Mouse (Mus musculus): ENCODE data around the gene Cep68.
"Not testable (repeated sequence)": the region's sequence is repeated elsewhere in the genome, so short reads cannot be mapped to it uniquely, and the experiment has no call there.

Gene Cep68

DNA sequence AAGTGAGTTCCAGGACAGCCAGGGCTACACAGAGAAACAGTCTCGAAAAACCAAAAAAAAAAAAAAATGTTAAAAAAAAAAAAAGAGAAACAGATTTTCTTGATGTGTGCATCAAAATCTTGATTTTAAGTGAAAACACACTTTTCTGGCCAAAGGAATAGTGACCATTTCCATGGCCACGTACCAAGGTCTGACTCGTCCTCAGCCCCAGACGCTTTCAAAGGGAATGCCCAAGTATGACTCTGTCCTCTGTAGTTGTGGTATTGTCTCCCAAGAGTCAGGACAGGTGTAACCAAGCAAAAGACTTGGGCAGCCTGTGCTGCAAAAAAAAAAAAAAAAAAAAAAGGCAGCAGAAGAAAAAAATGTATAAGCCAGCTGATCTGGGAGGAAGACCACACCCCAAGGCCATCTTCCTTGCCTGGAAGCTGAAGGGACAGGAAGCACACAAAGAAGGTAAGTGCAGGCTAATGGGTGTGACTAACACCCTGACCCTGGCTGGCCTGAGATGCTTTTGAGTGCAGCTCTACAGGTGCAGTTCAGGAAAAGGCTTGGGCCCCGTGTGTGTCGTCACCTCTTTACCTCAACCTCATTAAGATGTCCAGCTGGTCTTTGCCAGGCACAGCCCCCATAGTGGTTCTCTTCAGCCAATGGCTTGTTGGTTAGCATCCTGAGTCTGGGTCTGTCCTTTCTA is 6.7 kb downstream of the Cep68 start:
- in situ Hi-C loops (cut with MboI, MseI) = loop anchor here (5.0 kb wide), 1 partner anchor 115 kb away; no protein-coding TSS in a partner anchor

DNA sequence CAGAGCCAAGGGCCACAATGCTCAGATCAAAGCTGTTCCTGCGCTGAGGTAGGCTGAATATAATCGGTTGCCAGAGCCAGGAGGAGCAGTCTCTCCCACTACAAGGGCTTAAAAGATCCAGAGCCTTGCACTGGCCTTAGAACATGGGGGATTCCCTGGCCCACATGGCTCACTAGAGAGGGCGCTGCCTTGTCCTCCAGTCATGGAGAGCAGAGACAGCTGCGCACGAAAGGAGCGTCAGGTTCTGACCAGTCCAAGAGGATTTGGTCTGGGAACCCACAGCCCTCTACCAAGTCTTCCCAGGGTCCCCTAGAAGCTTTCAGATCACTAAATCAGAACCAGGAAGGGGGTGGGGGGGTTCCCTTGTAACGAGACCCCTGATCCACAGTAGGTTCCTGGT is 7.9 kb downstream of the Cep68 start:
- in situ Hi-C loops (cut with MboI, MseI) = loop anchor here (5.0 kb wide), 1 partner anchor 114 kb away; no protein-coding TSS in a partner anchor

DNA sequence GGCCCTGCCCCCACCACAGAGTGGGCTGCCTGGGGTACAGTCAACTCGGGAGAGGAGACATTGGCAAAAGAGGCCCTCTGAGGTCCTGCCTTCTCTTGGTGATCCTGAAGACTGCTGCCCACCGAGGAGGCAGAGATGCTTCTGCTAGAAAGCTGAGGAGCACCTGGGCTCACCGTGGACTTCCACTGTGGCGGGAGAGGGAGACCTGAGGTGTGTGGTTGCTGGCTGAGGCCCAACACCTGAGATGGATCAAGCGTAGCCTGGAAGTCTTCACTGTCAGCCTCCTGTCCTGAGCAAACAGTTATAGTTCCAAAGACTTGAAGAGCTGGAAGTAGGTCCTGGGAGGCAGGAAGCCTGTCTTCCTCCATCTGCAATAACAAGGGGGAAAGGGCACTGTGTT is 8.9 kb downstream of the Cep68 start:
- in situ Hi-C loops (cut with MboI, MseI) = loop anchor here (5.0 kb wide), 1 partner anchor 113 kb away; no protein-coding TSS in a partner anchor

DNA sequence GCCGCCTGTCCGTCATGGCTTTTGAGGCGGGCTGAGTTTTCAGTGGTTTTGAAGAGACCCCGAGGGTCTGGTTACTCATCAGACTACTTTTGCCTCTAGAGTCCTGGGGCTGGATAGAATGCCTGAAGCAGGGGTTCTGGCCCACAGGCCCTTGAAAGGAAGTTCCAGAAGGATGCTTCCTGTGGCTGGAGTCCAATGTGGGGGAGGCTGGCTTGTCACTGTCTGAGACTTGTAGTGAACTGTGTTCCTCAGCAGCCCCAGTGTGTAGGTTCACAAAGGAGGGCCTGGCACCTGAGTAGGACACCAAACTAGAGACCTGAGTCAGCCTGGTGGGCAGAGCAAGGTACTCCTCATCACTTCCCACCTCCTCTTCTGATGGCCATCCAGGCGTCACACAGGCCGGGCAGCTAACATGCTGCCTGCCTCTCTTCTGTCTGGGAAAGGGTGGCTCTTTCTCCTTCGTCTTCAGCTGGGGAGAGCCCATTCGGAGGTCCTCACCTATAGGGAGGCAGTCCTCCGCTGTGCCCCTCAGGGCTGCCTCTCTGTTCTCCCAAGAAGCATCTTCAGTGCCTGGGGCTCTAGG is 9.9 kb downstream of the Cep68 start:
- in situ Hi-C loops (cut with MboI, MseI) = no loop called here

DNA sequence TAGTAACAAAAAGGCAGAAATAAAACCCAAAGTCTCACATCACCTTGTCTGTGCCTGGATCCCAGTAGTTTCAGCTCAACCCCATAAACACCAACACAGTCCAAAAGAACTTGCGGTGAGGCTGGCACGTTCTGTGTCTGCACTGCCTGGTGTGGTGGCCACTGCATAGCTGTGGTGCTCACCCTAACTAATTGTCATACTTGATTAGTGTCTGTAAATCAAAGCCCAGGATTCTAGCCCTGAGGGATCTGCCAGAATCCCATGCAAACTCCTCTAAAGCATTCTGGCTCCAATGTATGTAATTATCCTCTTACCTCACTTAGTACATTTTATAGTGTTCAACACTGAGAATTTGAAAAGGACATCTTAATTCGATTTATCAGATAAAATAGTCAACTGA is 11.3 kb downstream of the Cep68 start:
- in situ Hi-C loops (cut with MboI, MseI) = no loop called here

DNA sequence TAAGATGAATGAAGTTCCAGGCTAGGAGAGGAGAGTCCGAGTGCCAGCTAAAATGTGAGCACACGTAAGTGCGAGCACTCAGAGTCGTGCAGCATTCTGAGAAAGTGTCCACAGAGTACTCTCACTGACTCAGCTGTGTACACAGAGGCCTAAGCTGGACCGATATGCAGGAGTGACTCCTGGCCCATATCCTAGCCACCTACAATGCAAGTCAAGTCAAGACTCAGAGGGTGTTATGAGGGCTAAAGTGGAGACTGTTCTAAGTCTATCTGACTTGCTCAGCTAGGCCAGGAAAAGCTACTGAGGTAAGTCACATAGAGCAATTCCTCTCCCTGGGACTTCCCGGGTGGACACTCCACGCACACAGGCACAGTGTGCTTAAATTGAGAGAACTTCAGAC is 12.2 kb downstream of the Cep68 start:
- in situ Hi-C loops (cut with MboI, MseI) = no loop called here

DNA sequence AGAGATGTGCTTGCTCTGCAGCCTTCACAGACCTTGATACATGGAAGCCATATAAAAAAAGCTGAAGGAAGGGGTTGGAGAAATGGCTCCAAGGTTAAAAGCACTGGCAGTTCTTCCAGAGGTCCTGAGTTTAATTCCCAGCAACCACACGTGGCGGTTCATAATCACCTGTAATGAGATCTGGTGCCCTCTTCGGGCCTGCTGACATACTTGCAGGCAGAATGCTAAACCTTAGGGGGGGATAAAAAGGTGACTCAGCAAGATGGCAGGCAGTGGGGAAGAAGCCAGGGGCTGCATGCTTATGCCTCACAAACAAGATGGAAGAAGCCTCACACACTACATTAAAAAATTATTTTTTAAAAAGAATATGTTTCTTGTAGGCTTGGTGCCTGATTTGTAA is 15.0 kb downstream of the Cep68 start:
- in situ Hi-C loops (cut with MboI, MseI) = no loop called here

DNA sequence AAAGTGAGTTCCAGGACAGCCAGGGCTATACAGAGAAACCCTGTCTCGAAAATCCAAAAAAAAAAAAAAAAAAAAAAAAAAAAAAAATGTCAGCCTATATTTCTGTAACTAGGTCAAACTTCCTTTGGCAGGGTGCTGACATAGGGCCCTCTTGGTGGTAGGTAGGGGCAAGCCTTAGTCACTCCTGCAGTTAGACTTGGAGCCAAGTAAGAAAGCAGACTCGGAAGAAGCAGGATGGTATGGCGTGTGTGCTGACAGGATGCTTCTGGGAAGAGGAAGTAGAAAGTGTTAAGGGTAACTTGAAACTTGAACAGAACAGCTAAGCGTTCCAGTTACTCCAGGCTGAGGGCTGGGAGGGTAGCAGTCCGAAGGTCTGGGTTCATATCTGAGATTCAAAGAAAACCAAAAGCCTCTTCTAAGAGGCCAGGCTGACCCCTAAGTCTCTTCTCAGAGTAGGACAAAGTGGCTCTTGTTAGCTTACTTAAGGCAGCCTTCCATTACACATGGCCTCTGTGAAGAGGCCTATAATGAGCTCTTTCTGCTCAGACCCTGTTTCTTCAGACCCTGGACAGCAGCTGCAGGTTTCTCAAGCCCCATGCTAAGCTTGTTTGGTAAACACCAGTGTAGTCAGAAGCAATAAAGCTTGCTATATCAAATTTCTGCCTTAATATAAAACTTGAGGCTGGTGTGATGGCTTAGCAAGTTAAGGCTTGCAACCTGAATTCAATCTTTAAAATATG is 17.0 kb downstream of the Cep68 start:
- in situ Hi-C loops (cut with MboI, MseI) = no loop called here

DNA sequence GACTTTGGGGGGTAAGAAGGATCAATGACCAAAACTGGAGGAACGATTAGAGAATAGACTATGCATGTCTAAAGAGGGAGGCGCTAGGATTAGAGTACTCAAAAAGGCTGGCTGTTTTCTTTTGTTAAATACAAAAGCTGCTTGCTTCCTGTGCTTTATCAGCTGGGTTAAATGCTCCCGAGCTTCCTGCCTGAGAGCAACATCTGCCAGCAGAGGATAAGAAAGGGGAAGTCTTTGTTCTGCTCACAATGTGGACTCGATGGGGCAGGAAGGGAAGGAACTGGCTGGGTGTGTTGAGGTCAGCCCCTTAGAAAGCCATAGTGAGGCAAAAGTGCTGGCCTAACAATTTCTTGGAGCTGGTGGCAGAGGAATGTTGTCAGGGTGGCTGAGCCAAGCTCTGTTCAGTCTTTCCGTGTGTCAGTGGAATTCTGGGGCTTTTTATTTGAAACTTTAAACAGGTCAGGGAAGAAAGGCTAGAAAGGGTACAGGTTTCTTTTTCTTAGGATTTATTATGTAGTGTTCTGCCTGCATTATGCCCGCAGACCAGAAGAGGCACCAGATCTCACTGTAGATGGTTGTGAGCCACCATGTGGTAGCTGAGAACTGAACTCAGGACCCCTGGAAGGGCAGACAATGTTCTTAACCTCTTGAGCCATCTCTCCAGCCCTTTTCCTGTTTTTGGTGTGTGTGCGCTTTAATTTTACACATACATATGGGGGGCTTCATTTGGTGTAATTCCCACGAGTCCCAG is 17.9 kb downstream of the Cep68 start:
- in situ Hi-C loops (cut with MboI, MseI) = no loop called here

DNA sequence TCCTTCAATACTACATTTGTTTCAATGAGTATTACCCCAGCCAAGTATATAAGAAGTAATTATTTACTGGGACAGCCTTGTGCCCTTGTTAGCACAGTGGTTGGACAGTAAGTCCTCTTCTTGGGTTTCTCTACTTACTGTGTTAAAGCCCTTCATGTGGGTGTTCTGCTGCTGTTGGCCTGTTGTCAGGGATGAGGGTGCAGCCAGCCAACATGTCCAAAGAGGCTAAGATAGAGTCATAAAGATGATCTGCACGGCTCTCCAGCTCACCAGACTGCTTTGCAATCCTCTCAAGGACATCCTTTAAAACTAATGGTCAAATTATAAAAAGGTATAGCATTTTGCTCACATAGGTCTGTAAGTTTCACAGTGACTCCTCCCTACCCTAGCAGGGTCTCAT is 18.9 kb downstream of the Cep68 start:
- in situ Hi-C loops (cut with MboI, MseI) = no loop called here

DNA sequence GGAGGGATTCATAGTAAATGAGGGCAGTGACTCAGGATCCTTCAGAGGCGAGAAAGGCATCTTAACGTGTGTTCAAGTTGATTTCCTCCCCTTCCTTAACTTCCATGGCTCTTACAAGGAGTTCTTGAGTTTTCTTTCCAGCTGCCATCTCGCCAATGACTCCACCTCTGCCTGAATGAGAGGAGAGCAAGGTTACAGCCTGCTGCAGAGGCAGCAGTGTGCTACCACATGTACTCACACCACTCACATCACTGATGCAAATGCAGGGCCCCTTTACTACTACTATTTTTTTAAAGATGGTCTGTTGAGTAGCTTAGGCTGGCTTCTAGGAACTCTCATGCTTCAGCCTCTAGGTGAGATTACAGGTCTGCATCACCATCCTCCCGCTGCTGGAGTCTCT is 19.9 kb downstream of the Cep68 start:
- in situ Hi-C loops (cut with MboI, MseI) = no loop called here

DNA sequence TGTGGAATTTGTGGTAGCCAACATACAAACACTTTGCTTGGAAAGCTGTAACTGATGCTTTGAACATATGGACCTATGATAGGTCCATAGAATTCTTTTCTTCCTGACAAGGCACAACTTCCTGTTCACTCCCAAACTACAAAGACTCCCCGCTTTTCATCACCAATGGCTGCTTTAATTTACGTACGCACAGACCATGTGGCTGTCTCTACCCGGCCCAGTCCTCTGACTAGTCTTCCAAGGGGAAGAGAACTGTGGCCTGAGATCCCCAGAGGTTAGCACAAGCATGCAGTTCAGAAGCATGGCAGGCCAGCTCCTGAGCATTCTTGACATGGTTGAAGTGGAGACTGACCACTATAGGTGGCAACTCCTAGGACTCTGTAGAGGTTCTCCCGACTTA is 20.6 kb downstream of the Cep68 start:
- in situ Hi-C loops (cut with MboI, MseI) = no loop called here

DNA sequence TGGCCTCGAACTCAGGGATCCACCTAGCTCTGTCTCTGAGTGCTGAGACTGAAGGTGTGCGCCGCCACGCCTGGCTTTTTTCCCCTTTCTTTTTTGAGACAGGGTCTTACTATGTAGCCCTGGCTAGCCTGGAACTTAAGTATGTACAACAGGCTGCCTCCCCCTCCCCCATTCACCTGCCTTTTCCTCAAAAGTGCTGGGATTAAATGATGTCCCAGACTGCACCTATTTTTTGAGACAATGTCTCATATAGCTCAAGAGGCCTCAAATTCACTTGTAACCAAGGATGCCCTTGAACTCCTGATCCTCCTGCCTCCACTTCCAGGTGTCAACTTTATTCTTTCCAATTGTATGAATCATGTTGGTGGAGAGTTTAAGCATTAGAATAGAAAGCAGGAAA is 23.3 kb downstream of the Cep68 start:
- in situ Hi-C loops (cut with MboI, MseI) = no loop called here

DNA sequence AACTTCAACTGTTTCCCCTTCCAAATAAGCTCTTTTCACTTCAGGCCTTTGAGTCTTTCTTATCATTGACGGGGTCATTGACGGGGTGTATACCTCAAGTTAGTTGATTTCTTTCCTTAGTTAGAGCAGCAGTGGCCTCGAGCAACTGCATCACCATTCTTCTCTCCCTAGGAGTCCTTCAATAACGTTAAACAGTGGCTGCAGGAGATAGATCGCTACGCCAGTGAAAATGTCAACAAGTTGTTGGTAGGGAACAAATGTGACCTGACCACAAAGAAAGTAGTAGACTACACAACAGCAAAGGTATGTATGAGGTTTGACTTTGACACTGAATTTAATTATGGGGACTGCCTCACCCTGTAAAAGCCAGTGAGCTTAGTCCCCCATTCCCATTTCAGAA is 25.0 kb downstream of the Cep68 start:
- in situ Hi-C loops (cut with MboI, MseI) = no loop called here

DNA sequence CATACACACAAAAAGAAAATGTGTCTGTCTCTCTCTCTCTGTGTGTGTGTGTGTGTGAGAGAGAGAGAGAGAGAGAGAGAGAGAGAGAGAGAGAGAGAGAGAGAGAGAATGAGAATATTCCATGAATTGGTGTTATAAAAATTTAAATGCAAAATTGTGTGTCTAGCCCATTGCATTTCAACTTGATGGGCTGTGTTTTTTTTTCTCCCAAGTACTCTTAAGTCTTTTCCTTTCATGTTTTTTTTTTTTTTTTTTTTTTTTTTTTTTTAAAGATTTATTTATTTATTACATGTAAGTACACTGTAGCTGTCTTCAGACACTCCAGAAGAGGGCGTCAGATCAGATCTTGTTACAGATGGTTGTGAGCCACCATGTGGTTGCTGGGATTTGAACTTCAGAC is 27.6 kb downstream of the Cep68 start:
- in situ Hi-C loops (cut with MboI, MseI) = not testable (repeated sequence)

DNA sequence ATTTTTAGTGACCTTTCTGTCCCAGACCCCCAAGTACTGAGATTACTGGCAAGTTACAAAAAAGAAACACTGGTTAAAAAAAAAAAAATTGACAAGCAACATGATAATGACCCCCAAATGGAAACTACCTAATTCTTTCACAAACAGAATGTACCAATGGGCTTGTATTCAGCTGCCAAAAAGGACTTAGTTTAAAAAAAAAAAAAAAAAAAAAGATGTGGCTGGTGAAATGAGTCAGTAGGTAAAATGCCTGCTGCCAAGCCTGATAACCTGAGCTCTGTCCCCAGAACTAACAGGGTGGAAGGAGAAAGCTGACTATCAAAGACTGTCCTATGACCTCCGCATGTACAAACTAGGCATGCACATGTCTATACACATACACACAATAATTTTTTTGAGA is 32.0 kb downstream of the Cep68 start:
- in situ Hi-C loops (cut with MboI, MseI) = no loop called here

DNA sequence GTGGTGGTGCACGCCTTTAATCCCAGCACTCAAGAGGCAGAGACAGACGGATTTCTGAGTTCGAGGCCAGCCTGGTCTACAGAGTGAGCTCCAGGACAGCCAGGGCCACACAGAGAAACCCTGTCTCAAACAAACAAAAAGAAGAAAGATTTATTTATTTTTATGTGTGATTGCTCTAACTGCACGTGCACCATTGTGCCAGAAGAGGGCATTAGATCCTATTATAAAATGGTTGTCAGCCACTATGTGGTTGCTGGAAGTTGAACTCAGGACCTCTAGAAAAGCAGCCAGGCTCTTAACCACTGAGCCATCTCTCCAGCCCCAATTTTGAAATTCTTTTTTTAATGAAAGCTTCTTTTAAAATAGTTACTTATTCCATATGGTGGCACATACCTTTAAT is 32.8 kb downstream of the Cep68 start:
- in situ Hi-C loops (cut with MboI, MseI) = no loop called here

DNA sequence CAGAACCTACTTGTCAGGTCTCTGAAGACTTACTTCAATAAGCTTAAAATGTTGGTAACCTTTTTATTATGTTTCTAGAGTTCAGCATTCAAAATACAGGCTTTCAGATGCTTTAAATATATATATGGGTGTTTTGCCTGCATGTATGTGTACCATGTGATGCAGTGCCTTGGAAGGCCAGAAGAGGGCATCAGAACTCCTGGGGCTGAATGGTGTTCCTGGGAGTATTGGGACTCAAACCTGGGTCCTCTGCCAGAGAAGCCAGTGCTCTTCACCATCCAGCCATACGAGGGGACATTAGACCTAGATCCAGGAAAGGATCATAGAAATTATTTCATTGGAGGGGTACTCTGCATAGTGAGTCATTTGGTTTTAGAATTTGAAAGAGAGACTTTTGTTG is 34.5 kb downstream of the Cep68 start:
- in situ Hi-C loops (cut with MboI, MseI) = no loop called here

DNA sequence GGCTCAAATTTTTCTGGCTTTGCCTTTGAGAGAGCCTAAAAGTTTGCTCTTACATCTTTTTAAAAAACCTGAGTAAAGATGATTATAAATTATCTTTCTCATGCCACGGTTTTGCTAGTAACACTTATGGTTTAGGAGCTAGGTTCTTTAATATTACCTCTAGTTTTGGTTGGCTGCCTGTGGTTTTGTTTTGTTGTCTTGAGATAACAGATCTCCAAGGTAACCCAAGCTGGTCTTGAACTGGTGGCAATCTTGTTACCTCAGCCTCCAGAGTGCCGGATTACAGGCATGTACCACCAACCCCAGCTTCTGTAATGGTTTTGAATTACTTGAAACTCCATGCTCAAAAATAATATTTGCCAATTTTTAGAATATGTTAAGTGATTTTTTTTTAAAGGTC is 37.4 kb downstream of the Cep68 start:
- in situ Hi-C loops (cut with MboI, MseI) = no loop called here

DNA sequence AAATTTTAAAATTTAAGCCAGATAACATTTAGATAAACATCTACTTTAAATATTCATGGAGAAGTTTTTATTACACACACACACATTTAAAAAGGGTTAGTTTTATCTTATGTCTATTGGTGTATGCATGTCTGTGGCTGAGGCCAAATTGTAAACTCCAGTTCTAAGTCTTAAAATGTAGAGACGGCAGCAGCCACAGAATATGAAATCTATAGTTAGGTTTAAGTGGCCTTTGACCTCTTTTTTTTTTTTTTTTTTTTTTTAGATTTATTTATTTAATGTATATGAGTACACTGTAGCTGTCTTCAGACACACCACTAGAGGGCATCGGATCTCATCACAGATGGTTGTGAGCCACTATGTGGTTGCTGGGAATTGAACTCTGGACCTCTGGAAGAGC is 41.6 kb downstream of the Cep68 start:
- in situ Hi-C loops (cut with MboI, MseI) = no loop called here

DNA sequence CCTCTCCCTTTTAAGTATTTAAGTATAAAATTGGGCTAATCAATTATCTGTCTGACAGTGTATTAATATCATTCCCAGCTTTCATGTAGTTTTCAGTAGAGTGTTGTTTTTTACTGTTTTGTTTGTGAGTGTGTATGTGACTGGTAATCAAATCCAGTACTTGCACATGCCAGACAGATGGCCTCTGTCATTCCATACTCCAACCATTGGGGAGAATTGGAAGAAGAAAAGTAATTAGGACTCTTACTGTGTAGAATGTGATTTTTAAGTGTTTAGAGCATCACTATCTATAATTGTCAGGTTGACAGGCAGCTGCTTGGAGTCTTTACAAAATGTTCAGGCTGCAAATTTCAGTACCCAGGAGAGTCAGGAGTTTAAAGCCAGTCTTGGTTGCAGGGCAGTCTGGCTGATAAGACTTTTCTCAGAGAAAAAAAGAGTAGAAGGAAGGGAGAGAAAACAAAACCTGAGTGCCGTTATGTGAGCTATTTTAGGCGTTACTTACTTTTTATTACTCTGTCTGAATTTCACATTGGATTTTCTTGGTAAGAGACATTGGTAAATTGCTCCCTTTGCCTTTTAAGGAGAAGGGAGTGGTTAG is 42.5 kb downstream of the Cep68 start:
- in situ Hi-C loops (cut with MboI, MseI) = no loop called here

DNA sequence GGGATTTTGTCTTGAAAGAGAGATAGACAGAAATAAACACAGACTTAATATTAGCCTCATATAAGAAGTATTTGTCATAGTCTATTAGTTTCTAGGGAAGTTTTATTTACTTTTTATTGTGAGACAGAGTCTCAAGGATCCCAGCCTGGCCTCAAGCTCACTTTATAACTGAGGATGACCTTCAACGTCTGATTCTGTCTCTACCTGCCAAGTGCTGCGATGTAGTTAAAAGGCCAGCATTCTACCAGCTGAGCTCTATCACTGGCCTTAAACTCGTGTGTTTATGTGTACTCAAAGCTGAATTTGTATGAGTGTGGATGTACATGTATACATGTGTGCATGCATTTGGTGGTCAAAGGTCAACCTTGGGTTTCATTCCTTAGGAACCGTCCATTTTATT is 43.7 kb downstream of the Cep68 start:
- in situ Hi-C loops (cut with MboI, MseI) = no loop called here

All from T-helper 2 cell (primary cell).